Mouse (Mus musculus) intestine, embryonic 14.5 days (tissue): ENCODE measurements at regions not wholly inside any gene's neighbourhood (a gene's known extent, or its start where the extent isn't known, plus 50 kb on each side); places are given as distances from the start of the nearest gene placed in this dataset.

ENCODE experiments used
- ATAC-seq: fragments of 200-750 bp; cut with Nextera tagmentation; replicated peaks from 2 replicates; pipeline ENCODE4 v1.8.0; 2017; ENCODE audit warnings: low read depth, moderate number of reproducible peaks, moderate TSS enrichment, moderate library complexity; ENCODE audit not compliant: low FRiP score, low TSS enrichment
- DNase-seq: peaks from one replicate; pipeline ENCODE4 v3.0.0-alpha.2; 2018; ENCODE audit warnings: low spot score
- H3K27ac ChIP-seq: fragments of 300-500 bp; sonication (generic); 2 replicates; pipeline ENCODE4 v1.5.1; 2014; ENCODE audit warnings: low read depth, mild to moderate bottlenecking, control low read depth
- H3K27me3 ChIP-seq: fragments of 300-500 bp; sonication (generic); replicated peaks from 2 replicates; pipeline ENCODE4 v1.6.1; 2014; ENCODE audit warnings: low read length, control low read depth; ENCODE audit not compliant: control insufficient read depth, insufficient read depth
- H3K36me3 ChIP-seq: fragments of 300-500 bp; sonication (generic); 2 replicates; pipeline ENCODE4 v1.6.1; 2014; ENCODE audit warnings: low read length, control low read depth; ENCODE audit not compliant: control insufficient read depth, insufficient read depth
- H3K4me1 ChIP-seq: fragments of 300-500 bp; sonication (generic); replicated peaks from 2 replicates; pipeline ENCODE4 v1.6.1; 2014; ENCODE audit warnings: low read length, control low read depth, mixed read lengths; ENCODE audit not compliant: control insufficient read depth, insufficient read depth
- H3K4me2 ChIP-seq: fragments of 300-500 bp; sonication (generic); 2 replicates; pipeline ENCODE4 v1.6.1; 2014; ENCODE audit warnings: low read length
- H3K4me3 ChIP-seq: fragments of 300-500 bp; sonication (generic); 2 replicates; pipeline ENCODE4 v1.5.1; 2014; ENCODE audit warnings: low read depth, low read length, control low read depth, mixed read lengths
- H3K9ac ChIP-seq: fragments of 300-500 bp; sonication (generic); 2 replicates; pipeline ENCODE4 v1.6.1; 2014; ENCODE audit warnings: mild to moderate bottlenecking, low read length
- H3K9me3 ChIP-seq: fragments of 300-500 bp; sonication (generic); 2 replicates; pipeline ENCODE4 v1.6.1; 2016; ENCODE audit warnings: low read length, control low read depth; ENCODE audit not compliant: control insufficient read depth
- WGBS: fragments of 180-500 bp; shearing (Covaris S2); extraction: QIAGEN DNeasy Blood & Tissue Kit; methylation state at CpG from one replicate; pipeline ENCODE4 v1.1.7; 2014; 5-methylcytosine and 5-hydroxymethylcytosine counted together

GRCm38 (mm10) chr10:9537686-9538085, 137.3 kb downstream of the Samd5 start:
- WGBS: 86% methylated on average over 3 of the region's 3 CpGs
- DNase-seq (no peak), ATAC-seq (no peak)
- Histone ChIP-seq H3K9me3 (no peaks in the 10 kb centered on the region), H3K4me2 (no peak overlapping the region), H3K36me3 (no peaks in the 10 kb centered on the region), H3K4me3 (no peak overlapping the region), H3K27me3 (no peaks in the 10 kb centered on the region), H3K9ac (no peak overlapping the region), H3K27ac (no peak overlapping the region), H3K4me1 (peaks cover 7% of the 10 kb centered on the region; the same call in 1 of the 2 replicates)

GRCm38 (mm10) chr10:9534552-9534951, 140.5 kb downstream of the Samd5 start:
- H3K27ac ChIP-seq: no peak overlapping the region
- no peak overlapping the region for H3K4me2 ChIP-seq
- no peaks in the 10 kb centered on the region for H3K27me3 ChIP-seq
- ATAC-seq (no peak), DNase-seq (no peak)
- H3K9ac ChIP-seq: no peak overlapping the region
- no peaks in the 10 kb centered on the region for H3K36me3 ChIP-seq
- H3K9me3 ChIP-seq: no peaks in the 10 kb centered on the region
- 78% methylated on average over 8 of the region's 8 CpGs for WGBS
- no peak overlapping the region for H3K4me3 ChIP-seq
- peaks cover 9% of the 10 kb centered on the region for H3K4me1 ChIP-seq

GRCm38 (mm10) chr10:9533283-9533682, 141.7 kb downstream of the Samd5 start:
- no peaks in the 10 kb centered on the region for H3K36me3 ChIP-seq
- no peak for ATAC-seq
- 60% methylated on average over 2 of the region's 2 CpGs for WGBS
- H3K4me1 ChIP-seq: peaks cover 14% of the 10 kb centered on the region
- no peak overlapping the region for H3K27ac ChIP-seq
- DNase-seq: no peak
- no peaks in the 10 kb centered on the region for H3K9me3 ChIP-seq
- H3K27me3 ChIP-seq: no peaks in the 10 kb centered on the region
- H3K9ac ChIP-seq: no peak overlapping the region
- no peak overlapping the region for H3K4me2 ChIP-seq
- no peak overlapping the region for H3K4me3 ChIP-seq

GRCm38 (mm10) chr10:9531931-9532330, 143.1 kb downstream of the Samd5 start:
- Histone ChIP-seq H3K27ac (no peak overlapping the region), H3K36me3 (no peaks in the 10 kb centered on the region), H3K9ac (no peak overlapping the region), H3K4me1 (peaks cover 14% of the 10 kb centered on the region), H3K4me3 (no peak overlapping the region), H3K27me3 (no peaks in the 10 kb centered on the region), H3K9me3 (no peaks in the 10 kb centered on the region), H3K4me2 (no peak overlapping the region)
- no peak for ATAC-seq
- 83% methylated on average over 5 of the region's 5 CpGs for WGBS
- no peak for DNase-seq

GRCm38 (mm10) chr10:9529408-9529807, 145.6 kb downstream of the Samd5 start:
- no peaks in the 10 kb centered on the region for H3K27me3 ChIP-seq
- no peaks in the 10 kb centered on the region for H3K9me3 ChIP-seq
- no peaks in the 10 kb centered on the region for H3K36me3 ChIP-seq
- ATAC-seq (0 out of 2 replicates have a peak, but pooled peaks have one; percentile 19), DNase-seq (no peak)
- H3K4me1 ChIP-seq: peaks cover 13% of the 10 kb centered on the region
- WGBS: 20% methylated on average over 7 of the region's 7 CpGs
- no peak overlapping the region for H3K9ac ChIP-seq
- H3K4me2 ChIP-seq: no peak overlapping the region
- no peak overlapping the region for H3K27ac ChIP-seq
- no peak overlapping the region for H3K4me3 ChIP-seq

- ATAC-seq (no peak; the same call in 1 of the 2 replicates), DNase-seq (no peak)
- Histone ChIP-seq H3K27ac (no peak overlapping the region), H3K4me1 (peaks cover 13% of the 10 kb centered on the region), H3K4me3 (no peak overlapping the region), H3K36me3 (no peaks in the 10 kb centered on the region), H3K4me2 (no peak overlapping the region), H3K27me3 (no peaks in the 10 kb centered on the region), H3K9me3 (no peaks in the 10 kb centered on the region), H3K9ac (no peak overlapping the region)
- 76% methylated on average over 4 of the region's 4 CpGs for WGBS
Measured at GRCm38 (mm10) chr10:9528066-9528465, 146.9 kb downstream of the Samd5 start.

GRCm38 (mm10) chr10:9509764-9510390, 165.1 kb downstream of the Samd5 start:
- H3K27me3 ChIP-seq: no peaks in the 10 kb centered on the region
- H3K4me2 ChIP-seq: no peak overlapping the region
- no peak overlapping the region for H3K4me3 ChIP-seq
- DNase-seq: no peak
- WGBS: 65% methylated on average over 12 of the region's 12 CpGs
- H3K4me1 ChIP-seq: peaks cover 6% of the 10 kb centered on the region; the same call in 1 of the 2 replicates
- no peaks in the 10 kb centered on the region for H3K36me3 ChIP-seq
- H3K9me3 ChIP-seq: no peaks in the 10 kb centered on the region
- ATAC-seq: no peak
- no peak overlapping the region for H3K9ac ChIP-seq
- H3K27ac ChIP-seq: no peak overlapping the region

- Histone ChIP-seq H3K4me3 (no peak overlapping the region), H3K27ac (no peak overlapping the region), H3K9me3 (no peaks in the 10 kb centered on the region), H3K4me2 (no peak overlapping the region), H3K9ac (no peak overlapping the region), H3K36me3 (no peaks in the 10 kb centered on the region), H3K4me1 (peaks cover 9% of the 10 kb centered on the region), H3K27me3 (no peaks in the 10 kb centered on the region)
- 63% methylated on average over 17 of the region's 17 CpGs for WGBS
- ATAC-seq: no peak
- no peak for DNase-seq
Measured at GRCm38 (mm10) chr10:9509092-9509671, 165.8 kb downstream of the Samd5 start.
